Mouse (Mus musculus) liver, embryonic 14.5 days (tissue): ENCODE data around the gene Hmcn1.

Experiments
- CTCF ChIP-seq: IDR thresholded peaks from 2 replicates; pipeline ENCODE4 v1.5.1; 2016; ENCODE audit warnings: antibody characterized with exemption, low read depth, control low read depth
- EP300 ChIP-seq: IDR thresholded peaks from 2 replicates; pipeline ENCODE4 v1.6.1; 2016; ENCODE audit warnings: antibody characterized with exemption, low read depth

- no peak for TF ChIP-seq CTCF
- no peak for TF ChIP-seq EP300
These were observed 135.5 kb downstream of the Hmcn1 start for GRCm38 (mm10) chr1:150857779-150858178.
